Mouse (Mus musculus) cerebellum, postnatal 36 days (tissue): ENCODE data around the gene Copa.

ENCODE experiments used
- DNase-seq, 2 experiments: peaks; one replicate each; pipeline ENCODE4 v3.0.0; 2021 to 2022; ENCODE audit warnings: mixed read lengths in 2 of 2

Gene Copa

GRCm38 (mm10) chr1:172082101-172082898, at the start of gene Copa, which contains the start of gene Ncstn:
Gene Copa, plus strand, starts transcription at chr1:172082529.
Gene Ncstn, minus strand, starts transcription at chr1:172082795.
- peak; percentile 91 to 94 for DNase-seq

- DNase-seq = no peak
Observed at GRCm38 (mm10) chr1:172046410-172046809, 35.9 kb upstream of the Copa start.

DNA sequence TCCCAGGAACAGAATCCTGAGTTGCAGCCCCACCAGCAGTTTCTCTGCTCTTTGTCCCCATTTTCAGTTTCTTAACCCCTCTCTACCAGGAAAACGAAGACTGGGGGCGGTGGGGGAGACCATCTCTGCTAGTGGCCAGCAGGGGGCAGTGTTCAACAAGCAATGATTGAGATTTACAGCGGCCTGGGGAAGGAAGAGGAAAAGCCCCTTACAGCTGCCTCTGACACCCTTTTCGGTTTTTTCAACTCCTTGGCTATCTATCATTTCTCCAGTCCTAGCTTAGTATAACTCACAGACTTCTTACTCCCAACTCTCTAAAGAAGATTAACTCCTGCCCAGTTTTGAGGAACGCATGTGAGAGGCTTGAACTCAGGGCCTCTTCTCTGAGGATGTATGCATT, 35.4 kb upstream of the Copa start:
- DNase-seq = peak; percentile 65 to 72

GRCm38 (mm10) chr1:172048241-172048734, 34.0 kb upstream of the Copa start:
- no peak for DNase-seq

DNA sequence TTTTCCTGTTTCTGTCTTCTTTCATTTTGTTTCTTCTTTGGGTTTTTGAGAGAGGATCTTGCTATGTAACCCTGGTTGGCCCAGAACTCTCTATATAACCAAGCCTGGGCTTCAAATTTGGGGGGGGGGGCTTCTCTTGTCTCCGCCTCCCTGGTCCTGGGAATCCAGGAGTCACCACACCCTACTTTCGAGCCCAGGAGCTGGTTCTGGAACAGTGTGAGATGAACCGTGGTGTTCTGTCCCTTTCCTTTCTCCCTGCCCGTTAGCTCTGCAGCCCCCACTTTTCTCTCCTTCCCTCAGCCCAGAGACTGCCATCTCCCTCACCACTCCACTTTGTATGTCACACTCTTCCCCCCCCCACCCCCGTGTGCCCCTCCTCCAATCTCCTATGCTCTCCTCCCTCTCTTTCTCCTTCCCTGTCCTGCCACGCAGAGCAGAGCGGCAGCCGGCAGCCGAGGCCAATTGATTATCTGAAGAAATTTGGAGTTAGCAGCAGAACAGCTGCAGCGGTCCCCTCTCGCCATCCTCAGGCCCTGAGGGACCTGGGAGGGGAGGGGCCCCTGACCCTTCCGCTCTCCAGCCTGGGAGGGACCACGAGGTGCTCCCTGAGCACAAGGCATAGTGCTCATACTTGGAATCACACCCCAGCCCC, 33.1 kb upstream of the Copa start:
- no peak for DNase-seq

GRCm38 (mm10) chr1:172052766-172053279, 29.5 kb upstream of the Copa start:
- DNase-seq = no peak

GRCm38 (mm10) chr1:172053541-172054440, 28.5 kb upstream of the Copa start:
- DNase-seq = peak; percentile 47 to 56

- DNase-seq = no peak
Observed at GRCm38 (mm10) chr1:172056251-172056650, 26.1 kb upstream of the Copa start.

GRCm38 (mm10) chr1:172057491-172057921, 24.8 kb upstream of the Copa start, which contains the start of gene Nhlh1:
Gene Nhlh1, minus strand, starts transcription at chr1:172057573.
- no peak for DNase-seq

DNA sequence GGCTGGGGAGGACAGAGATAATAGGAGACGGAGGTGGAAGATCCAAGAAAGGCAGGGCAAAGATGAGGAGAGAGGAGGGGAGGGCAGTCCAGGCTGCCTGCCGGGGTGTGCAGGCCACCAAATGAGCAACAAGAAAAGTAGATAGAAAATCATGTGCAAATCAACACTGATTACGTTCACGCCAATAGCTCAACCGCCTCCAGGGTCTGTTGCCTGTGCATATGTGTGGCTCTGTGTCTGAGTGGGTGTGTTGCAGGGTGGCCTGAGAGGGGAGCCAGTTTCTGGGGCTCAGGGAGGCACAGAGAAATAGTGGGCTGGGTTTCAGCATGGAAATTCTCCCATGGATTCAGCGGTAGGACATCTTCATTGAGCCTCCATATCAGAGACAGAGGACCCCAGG, 24.0 kb upstream of the Copa start:
- no peak for DNase-seq

DNA sequence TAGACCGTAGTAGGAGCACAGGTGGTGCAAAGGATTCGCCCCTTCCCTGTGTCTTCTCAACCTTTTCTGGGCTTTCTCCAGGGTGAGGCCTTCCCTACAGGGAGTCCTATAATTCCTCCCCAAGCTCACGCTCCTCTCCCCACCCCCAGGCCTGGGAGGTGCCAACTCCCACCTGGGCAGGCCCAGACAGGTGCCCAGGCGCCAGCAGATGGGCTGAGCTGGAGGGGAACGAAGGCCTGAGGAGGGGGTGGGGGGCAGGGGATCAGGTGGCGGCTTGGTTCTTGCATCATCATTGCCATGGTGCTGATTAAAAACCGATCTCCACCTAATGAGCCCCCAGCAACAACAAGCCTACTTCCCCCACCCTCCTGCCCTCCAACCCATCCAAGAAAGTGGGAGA, 23.5 kb upstream of the Copa start:
- DNase-seq = no peak

DNA sequence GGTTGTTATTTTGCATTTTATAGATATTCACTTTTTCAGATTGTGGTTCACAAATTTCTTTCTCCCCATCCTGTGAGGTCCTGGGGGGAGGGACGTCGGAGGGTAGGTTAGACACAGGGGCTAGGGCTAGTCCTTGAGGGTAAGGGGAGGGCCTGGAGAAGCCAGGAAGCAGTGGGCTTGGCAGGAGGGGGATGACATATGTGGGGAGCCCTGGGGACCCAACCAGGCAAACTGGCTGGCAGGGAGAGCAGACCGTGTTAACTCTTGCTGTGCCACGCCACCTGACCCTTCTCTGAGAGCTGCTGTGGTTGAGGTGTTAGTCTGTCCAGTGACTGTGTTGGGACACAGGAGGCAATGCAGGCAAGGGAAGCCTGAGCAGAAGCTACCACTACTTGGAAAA, 21.7 kb upstream of the Copa start:
- no peak for DNase-seq

GRCm38 (mm10) chr1:172061217-172061616, 21.1 kb upstream of the Copa start:
- DNase-seq = no peak

DNA sequence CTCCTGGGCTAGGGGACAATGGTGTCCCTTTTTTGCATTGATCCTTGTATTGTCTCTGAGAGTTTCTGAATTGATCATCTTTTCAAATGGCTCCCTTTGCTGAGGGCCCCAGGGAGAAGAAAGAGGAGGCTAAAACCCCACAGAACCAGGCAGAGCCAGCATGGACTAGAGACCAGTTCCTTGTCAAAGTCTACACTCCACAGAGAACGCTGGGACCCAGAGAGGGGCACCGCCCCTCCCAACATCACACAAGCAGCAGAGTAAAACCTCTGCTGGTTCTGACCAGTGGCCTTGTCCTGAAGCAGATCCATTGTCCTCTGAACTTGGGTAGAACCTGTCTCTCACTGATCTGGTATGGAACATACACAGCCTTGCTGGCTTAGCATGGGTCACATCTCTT, 20.2 kb upstream of the Copa start:
- no peak for DNase-seq

DNA sequence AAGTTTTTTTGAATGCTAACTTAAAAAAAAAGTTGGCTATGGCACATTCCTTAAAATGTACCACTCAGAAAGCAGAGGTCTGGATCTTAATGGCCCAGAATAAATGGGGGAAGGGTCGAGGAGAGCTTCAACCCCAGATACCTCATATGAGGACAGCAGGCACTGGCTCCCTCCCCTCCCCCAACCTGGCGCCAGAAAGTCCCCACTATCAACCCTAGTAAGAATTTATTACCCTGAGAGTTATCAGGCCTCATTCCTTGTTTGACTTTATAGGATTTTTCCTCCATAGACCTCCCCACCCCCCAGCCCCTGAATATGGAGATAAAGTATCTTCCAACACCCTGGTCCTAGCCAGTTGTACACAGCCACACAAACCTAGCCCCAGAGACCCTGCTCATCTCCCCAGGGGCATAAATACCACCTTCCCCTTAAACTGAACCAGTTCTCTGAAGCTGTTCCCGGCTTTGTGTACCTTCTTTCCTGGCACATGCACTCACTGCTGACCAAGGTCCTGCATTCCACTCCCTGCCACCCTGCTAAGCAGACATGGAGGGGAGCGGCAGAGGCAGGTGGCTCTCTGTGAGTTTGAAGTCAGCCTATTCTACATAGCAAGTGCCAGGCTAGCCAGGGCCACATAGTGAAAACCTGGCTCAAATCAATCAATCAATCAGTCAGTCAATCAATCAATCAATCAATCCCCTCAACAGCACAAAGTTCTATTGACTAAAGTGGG, 18.9 kb upstream of the Copa start:
- no peak for DNase-seq

- DNase-seq = no peak
Observed at GRCm38 (mm10) chr1:172064613-172065141, 17.7 kb upstream of the Copa start.

DNA sequence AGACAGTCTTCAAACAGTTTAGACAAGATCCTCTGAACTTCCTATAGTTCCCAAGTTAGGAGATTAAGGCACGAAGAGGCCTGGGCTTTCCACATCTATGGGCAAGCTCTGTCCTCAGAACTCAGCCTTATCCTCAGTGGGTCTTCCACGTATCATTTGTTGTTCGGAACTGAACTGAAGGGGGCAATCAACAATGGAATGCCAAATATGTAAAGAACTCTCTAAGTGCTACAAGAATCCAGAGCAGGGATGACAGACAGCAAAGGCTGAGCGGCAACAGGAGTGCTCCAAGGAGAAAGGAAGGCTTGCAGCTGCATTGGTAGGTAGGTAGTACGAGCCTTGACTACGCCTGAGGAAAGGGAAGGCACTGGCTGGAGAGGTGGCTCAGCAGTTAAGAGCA, 12.1 kb upstream of the Copa start:
- DNase-seq = no peak

DNA sequence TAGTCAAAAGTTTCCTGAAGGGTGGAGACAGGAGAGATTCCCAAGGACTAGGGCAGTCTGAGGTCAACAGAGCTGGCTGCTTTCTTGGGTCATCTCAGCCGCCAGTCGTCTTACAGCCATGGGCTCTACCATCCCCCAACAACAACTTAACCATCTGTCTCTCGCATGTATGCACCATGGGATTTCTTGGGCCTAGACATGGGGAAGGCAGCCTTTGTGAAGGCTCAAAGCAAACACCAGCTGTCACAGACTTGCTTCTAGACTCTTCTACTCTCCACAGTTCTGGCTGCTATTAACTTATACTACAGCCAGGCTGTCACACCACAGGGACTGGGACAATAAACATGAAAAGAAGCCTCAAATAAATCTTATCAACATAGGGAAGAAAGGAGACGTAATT, 10.8 kb upstream of the Copa start:
- DNase-seq = no peak

- DNase-seq = no peak
Observed at GRCm38 (mm10) chr1:172072604-172073003, 9.7 kb upstream of the Copa start.

- DNase-seq = no peak
Observed at GRCm38 (mm10) chr1:172077981-172078380, 4.3 kb upstream of the Copa start.

- DNase-seq = no peak
Observed at GRCm38 (mm10) chr1:172082899-172083445, 643 bp downstream of the Copa start.
